Mouse (Mus musculus) lung, embryonic 16.5 days (tissue): ENCODE measurements around the gene Cped1. TPM values are rescaled to one million over a fixed set of nuclear protein-coding genes. Genes with fewer than 3 reads are reported as not detected.
"Not testable (repeated sequence)": the region's sequence is repeated elsewhere in the genome, so short reads cannot be mapped to it uniquely, and the experiment has no call there.

Experiments used
- ATAC-seq: fragments of 200-750 bp; cut with Nextera tagmentation; 2 replicates; pipeline ENCODE4 v1.8.0; 2017; ENCODE audit warnings: low read depth, mild to moderate bottlenecking, moderate library complexity
- H3K27ac ChIP-seq: fragments of 300-500 bp; sonication (generic); 2 replicates; pipeline ENCODE4 v1.5.1; 2014; ENCODE audit warnings: mild to moderate bottlenecking, control low read depth, low read length
- H3K27me3 ChIP-seq: fragments of 300-500 bp; sonication (generic); 2 replicates; pipeline ENCODE4 v1.6.1; 2014; ENCODE audit warnings: low read depth, low read length, mixed read lengths; ENCODE audit not compliant: control insufficient read depth, insufficient read depth
- H3K36me3 ChIP-seq: fragments of 300-500 bp; sonication (generic); 2 replicates; pipeline ENCODE4 v1.6.1; 2014; ENCODE audit warnings: low read length; ENCODE audit not compliant: control insufficient read depth, insufficient read depth
- H3K4me1 ChIP-seq: fragments of 300-500 bp; sonication (generic); replicated peaks from 2 replicates; pipeline ENCODE4 v1.6.1; 2014; ENCODE audit warnings: low read length, mixed read lengths; ENCODE audit not compliant: control insufficient read depth, insufficient read depth
- H3K4me2 ChIP-seq: fragments of 300-500 bp; sonication (generic); 2 replicates; pipeline ENCODE4 v1.6.1; 2014; ENCODE audit warnings: low read depth, low read length, control low read depth
- H3K4me3 ChIP-seq: fragments of 300-500 bp; sonication (generic); 2 replicates; pipeline ENCODE4 v1.5.1; 2014; ENCODE audit warnings: mild to moderate bottlenecking, low read length, control low read depth
- H3K9ac ChIP-seq: fragments of 300-500 bp; sonication (generic); 2 replicates; pipeline ENCODE4 v1.6.1; 2014; ENCODE audit warnings: low read length, control low read depth
- H3K9me3 ChIP-seq: fragments of 300-500 bp; sonication (generic); 2 replicates; pipeline ENCODE4 v1.6.1; 2016; ENCODE audit warnings: low read length; ENCODE audit not compliant: control insufficient read depth
- WGBS: fragments of 180-500 bp; shearing (Covaris S2); extraction: QIAGEN DNeasy Blood & Tissue Kit; methylation state at CpG from one replicate; pipeline ENCODE4 v1.1.7; 2014; 5-methylcytosine and 5-hydroxymethylcytosine counted together
- polyA plus RNA-seq: library from polyadenylated mRNA; unstranded; fragments of >200 nt; fragmentation: Nextera tagmentation; extraction: Ambion mirVana; gene quantifications from 2 replicates; pipeline ENCODE4 v1.2.1, GENCODE M21; 2015

The Cped1 gene
- polyA plus RNA-seq, 1 experiment from 2014 or later, result 21.9 TPM

- Histone ChIP-seq H3K4me1 (no peaks in the 10 kb centered on the region), H3K4me3 (no peak overlapping the region), H3K4me2 (no peak overlapping the region), H3K27me3 (no peaks in the 10 kb centered on the region), H3K9ac (no peak overlapping the region), H3K9me3 (no peaks in the 10 kb centered on the region), H3K36me3 (no peaks in the 10 kb centered on the region), H3K27ac (no peak overlapping the region)
- no peak for ATAC-seq
- 88% methylated on average over 8 of the region's 8 CpGs for WGBS
Measured at GRCm38 (mm10) chr6:22222947-22223346, 237.2 kb downstream of the Cped1 start.

- H3K9me3 ChIP-seq, result no peaks in the 10 kb centered on the region
- WGBS, result 88% methylated on average over 4 of the region's 4 CpGs
- no peak for ATAC-seq
- no peak overlapping the region for H3K9ac ChIP-seq
- H3K4me3 ChIP-seq, result no peak overlapping the region
- no peaks in the 10 kb centered on the region for H3K4me1 ChIP-seq
- no peak overlapping the region for H3K27ac ChIP-seq
- no peaks in the 10 kb centered on the region for H3K27me3 ChIP-seq
- no peak overlapping the region for H3K4me2 ChIP-seq
- H3K36me3 ChIP-seq, result no peaks in the 10 kb centered on the region
Measured at GRCm38 (mm10) chr6:22224351-22224750, 238.6 kb downstream of the Cped1 start.

GRCm38 (mm10) chr6:22231244-22231643 is 245.5 kb downstream of the Cped1 start:
- Histone ChIP-seq H3K4me2 (no peak overlapping the region), H3K4me1 (peaks cover 2% of the 10 kb centered on the region; the same call in 1 of the 2 replicates), H3K36me3 (no peaks in the 10 kb centered on the region), H3K27me3 (no peaks in the 10 kb centered on the region), H3K9me3 (no peaks in the 10 kb centered on the region), H3K27ac (no peak overlapping the region), H3K4me3 (no peak overlapping the region), H3K9ac (no peak overlapping the region)
- ATAC-seq, result no peak
- 83% methylated on average over 3 of the region's 3 CpGs for WGBS

GRCm38 (mm10) chr6:22233517-22233916 is 247.8 kb downstream of the Cped1 start:
- H3K9me3 ChIP-seq, result no peaks in the 10 kb centered on the region
- no peaks in the 10 kb centered on the region; the same call in 1 of the 2 replicates for H3K36me3 ChIP-seq
- no peak overlapping the region for H3K27ac ChIP-seq
- H3K27me3 ChIP-seq, result no peaks in the 10 kb centered on the region
- no peak overlapping the region for H3K4me2 ChIP-seq
- no peak overlapping the region for H3K4me3 ChIP-seq
- peaks cover 2% of the 10 kb centered on the region; the same call in 1 of the 2 replicates for H3K4me1 ChIP-seq
- no peak overlapping the region for H3K9ac ChIP-seq
- no peak for ATAC-seq
- 76% methylated on average over 6 of the region's 6 CpGs for WGBS

- Histone ChIP-seq H3K9ac (no peak overlapping the region), H3K27me3 (no peaks in the 10 kb centered on the region), H3K4me2 (no peak overlapping the region), H3K27ac (no peak overlapping the region), H3K9me3 (no peaks in the 10 kb centered on the region), H3K4me1 (peaks cover 2% of the 10 kb centered on the region; the same call in 1 of the 2 replicates), H3K36me3 (no peaks in the 10 kb centered on the region; the same call in 1 of the 2 replicates), H3K4me3 (no peak overlapping the region)
- peak; percentile 54; the same call in 1 of the 2 replicates for ATAC-seq
- WGBS, result 45% methylated on average over 6 of the region's 6 CpGs
Measured at GRCm38 (mm10) chr6:22235133-22235532, 249.4 kb downstream of the Cped1 start.

GRCm38 (mm10) chr6:22243321-22243720 is 257.6 kb downstream of the Cped1 start:
- WGBS, result 75% methylated on average over 8 of the region's 8 CpGs
- no peaks in the 10 kb centered on the region; the same call in 1 of the 2 replicates for H3K36me3 ChIP-seq
- no peaks in the 10 kb centered on the region for H3K9me3 ChIP-seq
- H3K9ac ChIP-seq, result no peak overlapping the region
- H3K27me3 ChIP-seq, result no peaks in the 10 kb centered on the region
- H3K4me3 ChIP-seq, result no peak overlapping the region
- H3K27ac ChIP-seq, result no peak overlapping the region
- no peaks in the 10 kb centered on the region for H3K4me1 ChIP-seq
- no peak overlapping the region for H3K4me2 ChIP-seq
- ATAC-seq, result no peak

GRCm38 (mm10) chr6:22246696-22247095 is 261.0 kb downstream of the Cped1 start:
- no peak overlapping the region for H3K4me2 ChIP-seq
- no peak overlapping the region for H3K4me3 ChIP-seq
- 87% methylated on average over 2 of the region's 2 CpGs for WGBS
- H3K9me3 ChIP-seq, result no peaks in the 10 kb centered on the region
- no peaks in the 10 kb centered on the region for H3K36me3 ChIP-seq
- no peak for ATAC-seq
- H3K9ac ChIP-seq, result no peak overlapping the region
- H3K27me3 ChIP-seq, result no peaks in the 10 kb centered on the region
- H3K4me1 ChIP-seq, result no peaks in the 10 kb centered on the region
- no peak overlapping the region for H3K27ac ChIP-seq

- Histone ChIP-seq H3K27me3 (no peaks in the 10 kb centered on the region), H3K9ac (no peak overlapping the region), H3K4me3 (no peak overlapping the region), H3K4me1 (no peaks in the 10 kb centered on the region), H3K9me3 (no peaks in the 10 kb centered on the region), H3K36me3 (no peaks in the 10 kb centered on the region), H3K27ac (no peak overlapping the region), H3K4me2 (no peak overlapping the region)
- ATAC-seq, result no peak
- WGBS, result 68% methylated on average over 4 of the region's 4 CpGs
Measured at GRCm38 (mm10) chr6:22258784-22259183, 273.1 kb downstream of the Cped1 start.

GRCm38 (mm10) chr6:22262519-22262918 is 276.8 kb downstream of the Cped1 start:
- no peak for ATAC-seq
- Histone ChIP-seq H3K36me3 (no peaks in the 10 kb centered on the region), H3K9me3 (no peaks in the 10 kb centered on the region), H3K4me1 (no peaks in the 10 kb centered on the region), H3K27me3 (no peaks in the 10 kb centered on the region), H3K27ac (no peak overlapping the region), H3K9ac (no peak overlapping the region), H3K4me3 (no peak overlapping the region), H3K4me2 (no peak overlapping the region)
- 55% methylated on average over 4 of the region's 4 CpGs for whole genome bisulfite sequencing

- H3K27ac ChIP-seq, ATAC-seq, H3K36me3 ChIP-seq, H3K4me1 ChIP-seq, H3K9me3 ChIP-seq, H3K27me3 ChIP-seq, H3K4me3 ChIP-seq, H3K9ac ChIP-seq, H3K4me2 ChIP-seq: not testable (repeated sequence)
- WGBS, result 81% methylated on average over 8 of the region's 8 CpGs
Measured at GRCm38 (mm10) chr6:22264094-22264493, 278.4 kb downstream of the Cped1 start.
